Mouse (Mus musculus) ES-E14 (cell line): ENCODE measurements around the gene Rgs3.

Source experiments
- MAFK ChIP-seq: IDR thresholded peaks from 2 replicates; pipeline ENCODE4 v1.6.1; 2014; ENCODE audit warnings: mild to moderate bottlenecking, low read depth, low read length, inconsistent platforms; ENCODE audit not compliant: insufficient read depth
- ZC3H11A ChIP-seq: IDR thresholded peaks from 2 replicates; pipeline ENCODE4 v1.6.1; 2012; ENCODE audit warnings: low read depth, mild to moderate bottlenecking, inconsistent platforms, low read length, borderline replicate concordance

DNA sequence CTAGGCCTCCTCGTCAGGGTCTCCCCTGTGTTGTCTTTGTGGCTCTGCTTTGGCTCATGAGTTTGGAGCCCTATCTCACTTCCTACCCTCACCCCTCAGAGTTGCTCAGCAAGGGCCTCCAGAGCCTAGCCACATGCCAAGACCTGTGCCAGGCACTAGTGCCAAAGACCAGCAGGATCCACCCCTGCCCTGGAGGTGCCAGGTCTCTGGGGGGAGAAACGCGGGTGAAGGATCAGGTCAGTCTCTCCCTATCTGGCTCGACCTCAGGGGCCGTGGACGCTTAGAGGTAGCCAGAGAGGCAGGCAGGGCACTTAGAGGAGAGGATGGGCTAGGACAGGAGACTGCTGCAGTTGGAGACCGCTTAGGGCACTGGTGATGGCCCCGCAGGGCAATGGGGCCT is 122.7 kb downstream of the Rgs3 start:
- TF ChIP-seq MAFK, result no peak
- no peak for TF ChIP-seq ZC3H11A
